Mouse (Mus musculus) CD4-positive naive resting alpha-beta T cell, adult 57 days (primary cell): ENCODE results near the gene Slc46a1. TPM values are rescaled to one million over a fixed set of nuclear protein-coding genes. Genes with fewer than 3 reads are reported as not detected.

Experiments
- total RNA-seq: library from RNA; stranded (reverse); gene quantifications from one replicate; pipeline ENCODE4 v1.2.4, GENCODE M21; 2023

The Slc46a1 gene
- total RNA-seq, result 1.5 TPM

GRCm38 (mm10) chr11:78465568-78466180, at the start of gene Slc46a1:
Slc46a1 (plus strand) TSS chr11:78465697.

DNA sequence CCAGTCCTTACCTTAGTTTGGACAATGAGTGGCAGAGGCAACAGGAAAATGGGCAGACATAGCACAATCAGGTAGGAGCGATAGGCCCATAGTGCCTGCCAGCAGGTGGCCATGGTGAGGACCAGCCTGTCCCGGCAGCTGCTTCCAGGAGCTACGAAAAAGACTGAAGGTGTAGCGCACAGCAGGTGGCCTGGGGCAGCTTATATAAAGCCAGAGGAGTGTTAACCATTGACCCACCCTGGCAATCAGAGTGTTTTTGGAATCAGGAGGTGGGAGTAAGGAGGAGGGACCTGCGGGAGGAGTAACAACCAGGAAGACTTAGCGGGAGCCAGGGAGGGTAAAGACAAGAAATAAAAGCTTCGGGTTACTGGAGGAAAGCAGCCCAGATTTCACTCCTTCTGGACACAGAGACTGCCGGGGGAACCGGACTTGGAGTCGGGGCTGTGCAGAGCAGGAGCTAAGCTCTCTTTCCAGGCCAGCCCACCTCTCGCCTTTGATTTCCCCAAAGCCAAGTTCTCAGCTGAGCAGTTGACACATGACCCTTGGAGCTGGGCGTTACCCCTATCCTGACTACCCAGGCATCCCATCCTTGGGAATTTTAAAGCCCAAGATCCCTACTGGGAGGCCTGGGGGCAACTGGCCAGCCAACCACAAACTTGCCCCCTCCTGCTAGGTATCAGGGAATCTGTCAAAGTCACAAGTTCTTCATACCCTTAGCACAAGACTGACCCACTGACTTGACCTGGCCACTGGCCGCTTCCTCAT, 43.3 kb upstream of the Slc46a1 start, which contains the start of gene Slc13a2:
Gene Slc13a2, minus strand, starts transcription at position 163 of the 765 bp plus-strand sequence.

GRCm38 (mm10) chr11:78497544-78498522, 32.3 kb downstream of the Slc46a1 start, which contains the start of gene Sarm1:
Sarm1 (minus strand) TSS chr11:78497754.

DNA sequence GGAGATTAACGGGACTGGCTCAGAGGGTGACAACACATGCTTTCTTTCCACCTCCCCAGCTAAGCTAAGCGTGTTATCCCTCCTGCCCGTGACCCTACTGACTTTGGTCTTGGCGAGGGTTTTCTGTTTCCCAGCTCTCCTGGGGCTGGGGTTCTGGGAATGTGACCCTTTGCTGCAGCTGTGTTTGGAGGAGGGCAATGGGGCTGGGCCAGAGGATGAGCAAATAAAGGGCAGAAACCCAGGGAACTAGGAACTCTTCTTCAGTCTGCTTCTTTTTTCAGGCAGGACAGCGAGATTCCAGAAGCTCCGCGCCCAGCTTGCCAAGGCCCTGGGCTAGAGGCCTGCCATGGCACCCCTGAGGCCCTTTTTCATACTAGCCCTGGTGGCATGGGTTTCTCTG, 33.5 kb downstream of the Slc46a1 start, which contains the start of gene Vtn:
Gene Vtn, plus strand, starts transcription at position 88 of the 400 bp plus-strand sequence.

GRCm38 (mm10) chr11:78502909-78503650, 37.6 kb downstream of the Slc46a1 start, which contains the start of gene Sebox:
Sebox (plus strand) TSS chr11:78503447.

DNA sequence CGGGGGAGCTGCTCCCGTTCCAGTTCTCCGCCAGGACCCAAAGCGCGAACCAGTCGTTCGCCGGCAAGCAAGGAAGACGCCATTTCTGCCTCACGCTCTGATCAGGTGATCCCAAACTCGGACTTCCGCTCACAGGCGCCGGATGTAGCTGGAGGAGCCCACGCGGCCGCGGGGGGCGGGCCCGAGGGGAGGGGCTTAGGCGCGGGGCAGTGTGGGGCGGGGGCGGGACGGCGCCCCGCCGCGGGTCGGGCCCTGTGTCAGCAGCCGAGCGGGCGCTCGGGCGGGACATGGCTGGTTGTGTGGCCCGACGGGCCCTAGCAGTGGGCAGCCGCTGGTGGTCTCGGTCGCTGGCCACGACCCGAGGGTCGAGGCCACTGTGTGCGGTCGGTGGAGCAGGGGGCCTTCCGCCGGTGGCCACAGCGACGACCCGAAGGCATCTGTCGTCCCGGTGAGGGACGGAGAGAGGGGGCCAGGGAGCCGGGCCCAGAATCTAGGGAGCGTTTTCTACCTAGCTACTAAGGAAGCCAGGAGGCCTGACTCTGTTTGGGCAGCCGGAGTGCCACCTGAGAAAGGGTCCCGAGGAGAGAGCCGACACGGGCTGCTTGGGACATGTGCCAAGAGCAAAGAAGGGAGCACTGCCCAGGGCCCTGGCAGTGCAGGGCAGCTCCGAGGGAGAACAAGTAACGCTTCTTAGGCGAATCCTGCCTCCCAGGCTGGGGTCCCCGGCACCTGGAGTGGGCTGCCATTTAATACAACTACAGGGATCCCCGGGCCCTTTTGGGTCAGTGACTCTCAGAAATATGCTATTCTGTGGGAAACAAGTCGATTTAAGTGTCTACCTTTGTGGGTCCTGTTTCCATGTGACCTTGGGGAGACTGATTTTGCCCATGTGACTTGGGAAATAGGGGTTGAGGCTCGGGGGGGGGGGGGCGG, 46.8 kb downstream of the Slc46a1 start, which contains the start of the genes Tmem199 and Poldip2:
Gene Tmem199, minus strand, starts transcription at position 148 of the 933 bp plus-strand sequence.
Gene Poldip2, plus strand, starts transcription at position 169 of the 933 bp plus-strand sequence.

Other genes with a start within 250 kb of the Slc46a1 start
- 41.2 TPM for gene Sdf2, start 220.0 kb upstream of the Slc46a1 start, total RNA-seq
- gene Supt6, start 219.7 kb upstream of the Slc46a1 start, total RNA-seq, result 80.8 TPM
- 107 TPM for gene 2610507B11Rik, start 203.9 kb upstream of the Slc46a1 start, total RNA-seq
- 1.7 TPM for gene BC030499, start 174.9 kb upstream of the Slc46a1 start, total RNA-seq
- 1.7 TPM for gene Spag5, start 164.2 kb upstream of the Slc46a1 start, total RNA-seq
- 38.4 TPM for gene Aldoc, start 142.7 kb upstream of the Slc46a1 start, total RNA-seq
- 49.7 TPM for gene Pigs, start 137.3 kb upstream of the Slc46a1 start, total RNA-seq
- 15.1 TPM for gene Unc119, start 122.2 kb upstream of the Slc46a1 start, total RNA-seq
- not detected for gene Foxn1, start 79.1 kb upstream of the Slc46a1 start, total RNA-seq
- gene Slc13a2, start 43.5 kb upstream of the Slc46a1 start, total RNA-seq, result not detected
- 3.5 TPM for gene Sarm1, start 32.1 kb downstream of the Slc46a1 start, total RNA-seq
- gene Vtn, start 33.4 kb downstream of the Slc46a1 start, total RNA-seq, result not detected
- not detected for gene Sebox, start 37.8 kb downstream of the Slc46a1 start, total RNA-seq
- gene Tmem199, start 46.5 kb downstream of the Slc46a1 start, total RNA-seq, result 22.1 TPM
- 36.3 TPM for gene Poldip2, start 46.5 kb downstream of the Slc46a1 start, total RNA-seq
- 14.5 TPM for gene Tnfaip1, start 70.6 kb downstream of the Slc46a1 start, total RNA-seq
- 38.8 TPM for gene Ift20, start 70.7 kb downstream of the Slc46a1 start, total RNA-seq
- 6.9 TPM for gene Tmem97, start 85.1 kb downstream of the Slc46a1 start, total RNA-seq
- gene Nlk, start 231.7 kb downstream of the Slc46a1 start, total RNA-seq, result 78.6 TPM